Mouse (Mus musculus) liver, embryonic 14.5 days (tissue): ENCODE measurements around the gene Gfod1. TPM values are rescaled to one million over a fixed set of nuclear protein-coding genes. Genes with fewer than 3 reads are reported as not detected.

Experiments
- ATAC-seq: fragments of 200-750 bp; cut with Nextera tagmentation; 2 replicates; pipeline ENCODE4 v1.8.0; 2017; ENCODE audit warnings: moderate number of reproducible peaks, mild to moderate bottlenecking, moderate library complexity; ENCODE audit not compliant: insufficient read depth
- DNase-seq, 3 experiments: peaks; one replicate each; pipeline ENCODE4 v3.0.0-alpha.2; 2012 to 2013; ENCODE audit warnings: low read depth in 3 of 3, low spot score in 3 of 3
- H3K27ac ChIP-seq: fragments of 300-500 bp; sonication (generic); 2 replicates; pipeline ENCODE4 v1.5.1; 2014; ENCODE audit warnings: moderate library complexity, mild to moderate bottlenecking, control low read depth, inconsistent platforms
- H3K27me3 ChIP-seq: fragments of 300-500 bp; sonication (generic); 2 replicates; pipeline ENCODE4 v1.6.1; 2014; ENCODE audit warnings: mild to moderate bottlenecking, low read length, moderate library complexity; ENCODE audit not compliant: control insufficient read depth, insufficient read depth
- H3K36me3 ChIP-seq: fragments of 300-500 bp; sonication (generic); replicated peaks from 2 replicates; pipeline ENCODE4 v1.6.1; 2014; ENCODE audit warnings: low read depth; ENCODE audit not compliant: control insufficient read depth, insufficient read depth
- H3K4me1 ChIP-seq, 2 experiments: fragments of 200-500 bp in 1 of 2; fragments of 300-500 bp in 1 of 2; sonication (generic) in 1 of 2; replicated peaks; 2 replicates each; pipeline ENCODE4 v1.6.1; 2012 to 2014; ENCODE audit warnings: antibody characterized with exemption in 1 of 2, inconsistent platforms in 1 of 2, low read length in 1 of 2; ENCODE audit not compliant: control insufficient read depth in 2 of 2, insufficient read depth in 2 of 2
- H3K4me2 ChIP-seq: fragments of 300-500 bp; sonication (generic); 2 replicates; pipeline ENCODE4 v1.6.1; 2014; ENCODE audit warnings: low read depth, mild to moderate bottlenecking, control low read depth, moderate library complexity
- H3K4me3 ChIP-seq, 2 experiments: fragments of 200-500 bp in 1 of 2; fragments of 300-500 bp in 1 of 2; sonication (generic) in 1 of 2; 2 replicates each; pipeline ENCODE4 v1.5.1; 2012 to 2014; ENCODE audit warnings: low read depth in 2 of 2, low read length in 2 of 2, mild to moderate bottlenecking in 2 of 2, control low read depth in 1 of 2, inconsistent platforms in 1 of 2, moderate library complexity in 1 of 2; ENCODE audit not compliant: insufficient read depth in 1 of 2
- H3K9ac ChIP-seq: fragments of 300-500 bp; sonication (generic); replicated peaks from 2 replicates; pipeline ENCODE4 v1.6.1; 2014; ENCODE audit warnings: mild to moderate bottlenecking, control low read depth, moderate library complexity
- H3K9me3 ChIP-seq: fragments of 300-500 bp; sonication (generic); 2 replicates; pipeline ENCODE4 v1.6.1; 2016; ENCODE audit warnings: low read length, mixed read lengths; ENCODE audit not compliant: control insufficient read depth
- CTCF ChIP-seq: IDR thresholded peaks from 2 replicates; pipeline ENCODE4 v1.5.1; 2016; ENCODE audit warnings: antibody characterized with exemption, low read depth, control low read depth
- EP300 ChIP-seq: IDR thresholded peaks from 2 replicates; pipeline ENCODE4 v1.6.1; 2016; ENCODE audit warnings: antibody characterized with exemption, low read depth
- WGBS: fragments of 180-500 bp; shearing (Covaris S2); extraction: QIAGEN DNeasy Blood & Tissue Kit; methylation state at CpG from one replicate; pipeline ENCODE4 v1.1.7; 2014; ENCODE audit not compliant: insufficient replicate concordance; 5-methylcytosine and 5-hydroxymethylcytosine counted together
- polyA plus RNA-seq, 2 experiments: library from polyadenylated mRNA; depleted of rRNA in 1 of 2; stranded (reverse) in 1 of 2; unstranded in 1 of 2; fragments of >200 nt; fragmentation: Nextera tagmentation in 1 of 2; extraction: Ambion mirVana in 1 of 2; gene quantifications; 2 replicates each; pipeline versions ENCODE4 v1.2.1 to v1.2.3; 2012 to 2014

Gfod1 gene
- polyA plus RNA-seq, 2 experiments, result 0.41 to 0.42 TPM

DNA sequence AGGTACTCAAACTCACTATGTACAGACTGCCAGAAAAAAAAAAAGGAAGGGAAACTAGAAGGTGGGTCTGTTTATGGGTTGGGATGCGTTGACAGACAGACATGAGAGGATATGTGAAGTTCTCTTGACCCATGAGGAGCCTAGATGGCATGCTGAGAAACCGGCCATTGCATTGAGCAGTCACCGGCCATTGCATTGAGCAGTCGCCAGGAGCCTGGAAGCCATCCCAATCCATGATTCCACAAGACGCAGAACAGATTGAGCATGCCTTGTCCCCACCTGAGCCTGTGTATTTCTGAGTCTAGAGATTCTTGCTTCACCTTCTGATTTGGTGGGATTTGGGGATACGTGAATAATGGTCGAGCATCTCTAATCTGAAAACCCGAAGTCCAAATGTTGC, 110.0 kb downstream of the Gfod1 start:
- TF ChIP-seq CTCF, result no peak
- no peak for TF ChIP-seq EP300
- Histone ChIP-seq H3K27ac (no peak overlapping the region), H3K36me3 (no peaks in the 10 kb centered on the region), H3K9me3 (no peaks in the 10 kb centered on the region), H3K4me3 (no peak overlapping the region), H3K4me1 (peaks cover 19 to 34% of the 10 kb centered on the region in 2 experiments), H3K27me3 (peaks cover 11% of the 10 kb centered on the region), H3K9ac (no peak overlapping the region), H3K4me2 (no peak overlapping the region)
- 68% methylated on average over 8 of the region's 8 CpGs for WGBS
- no peak for ATAC-seq
- DNase-seq, result no peak

- Histone ChIP-seq H3K4me3 (no peak overlapping the region), H3K27ac (no peak overlapping the region), H3K4me2 (no peak overlapping the region), H3K4me1 (peaks cover 19 to 34% of the 10 kb centered on the region in 2 experiments), H3K9ac (no peak overlapping the region), H3K9me3 (no peaks in the 10 kb centered on the region), H3K27me3 (peaks cover 11% of the 10 kb centered on the region), H3K36me3 (no peaks in the 10 kb centered on the region)
- DNase-seq (peak; percentile 53 to 69 (median 53)), ATAC-seq (peak; percentile 76; the same call in 1 of the 2 replicates)
- 6% methylated on average over 7 of the region's 7 CpGs for WGBS
- no peak for TF ChIP-seq CTCF
- TF ChIP-seq EP300, result peak; percentile 80
Measured at GRCm38 (mm10) chr13:43193266-43193665, 110.7 kb downstream of the Gfod1 start.

DNA sequence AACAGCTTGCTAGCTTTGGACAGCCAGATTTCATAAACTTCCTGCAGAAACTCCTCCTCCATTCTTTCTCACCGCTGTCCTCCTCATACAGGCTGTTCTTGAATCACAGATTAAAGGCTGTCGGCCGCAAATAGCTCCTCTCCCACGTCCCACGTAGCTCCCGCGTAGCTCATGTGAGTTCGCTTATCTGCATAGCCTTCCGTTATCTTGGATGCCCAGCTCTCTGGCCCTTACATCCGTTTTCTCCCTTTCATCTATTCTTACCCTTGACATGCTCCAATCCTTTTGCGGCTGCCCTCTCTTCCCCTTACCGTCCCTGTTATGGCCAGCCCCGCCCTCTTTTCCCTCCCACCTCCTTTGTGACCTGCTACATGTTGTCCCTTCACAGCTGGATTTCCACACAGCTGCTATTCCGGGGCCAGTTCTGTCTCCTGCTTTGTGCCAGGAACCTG, 112.2 kb downstream of the Gfod1 start:
- 2% methylated on average over 14 of the region's 14 CpGs for WGBS
- peak overlapping the region; percentile 41 for H3K4me2 ChIP-seq
- peaks cover 11% of the 10 kb centered on the region for H3K27me3 ChIP-seq
- DNase-seq (peak; percentile 47 to 71 (median 55)), ATAC-seq (peak; percentile 67)
- no peak overlapping the region for H3K27ac ChIP-seq
- peaks cover 19 to 34% of the 10 kb centered on the region in 2 experiments for H3K4me1 ChIP-seq
- TF ChIP-seq EP300, result peak; percentile 88
- TF ChIP-seq CTCF, result no peak
- no peaks in the 10 kb centered on the region for H3K36me3 ChIP-seq
- H3K9me3 ChIP-seq, result no peaks in the 10 kb centered on the region
- 0 out of 4 replicates have a peak overlapping the region, but pooled peaks of 1 of the 2 experiments have one; percentile 21 for H3K4me3 ChIP-seq
- H3K9ac ChIP-seq, result peak overlapping the region; percentile 6; the same call in 1 of the 2 replicates

DNA sequence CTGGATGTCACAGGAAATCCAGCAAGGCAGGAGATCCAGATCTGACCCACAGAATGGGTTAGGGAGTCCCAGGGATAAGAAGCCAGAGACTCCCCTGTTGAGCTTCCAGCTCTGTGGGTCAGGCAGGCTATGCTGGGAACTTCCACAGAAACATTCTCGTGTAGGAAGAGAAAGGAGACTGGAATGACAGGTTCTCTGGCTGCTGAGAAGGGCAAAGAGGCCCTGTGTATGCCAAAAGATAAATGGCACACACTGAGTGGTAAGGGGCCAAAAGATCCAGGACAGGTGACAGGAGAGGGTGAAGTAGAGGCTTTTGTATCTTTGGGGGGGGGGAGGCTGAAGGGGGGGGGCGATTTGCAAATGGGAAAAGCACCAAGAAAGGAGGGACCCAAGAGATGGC, 112.7 kb downstream of the Gfod1 start:
- ATAC-seq, result no peak
- H3K9ac ChIP-seq, result no peak overlapping the region
- peaks cover 11% of the 10 kb centered on the region for H3K27me3 ChIP-seq

DNA sequence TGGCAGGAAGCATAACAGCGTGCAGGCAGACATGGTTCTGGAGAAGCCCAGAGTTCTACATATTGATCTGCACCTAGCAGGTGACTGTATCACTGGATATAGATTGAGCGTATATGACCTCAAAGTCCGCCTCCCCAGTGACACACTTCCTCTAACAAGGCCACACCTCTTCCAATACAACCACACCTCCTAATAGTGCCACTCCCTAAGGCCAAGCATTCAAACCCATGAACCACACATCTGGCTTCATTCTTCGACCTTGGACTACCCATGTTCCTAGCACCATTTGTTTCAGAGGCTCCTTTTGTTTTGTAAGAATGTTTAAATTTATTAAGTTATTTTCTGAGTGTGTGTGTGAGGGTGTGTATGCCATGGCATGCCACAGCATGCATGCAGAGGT, 116.2 kb downstream of the Gfod1 start:
- no peak overlapping the region for H3K4me2 ChIP-seq
- H3K27me3 ChIP-seq, result peaks cover 9% of the 10 kb centered on the region
- ATAC-seq (no peak), DNase-seq (no peak)
- H3K9ac ChIP-seq, result no peak overlapping the region
- WGBS, result 74% methylated on average over 4 of the region's 4 CpGs
- no peak overlapping the region for H3K4me3 ChIP-seq
- H3K27ac ChIP-seq, result no peak overlapping the region
- TF ChIP-seq EP300 (no peak), CTCF (no peak)
- H3K9me3 ChIP-seq, result no peaks in the 10 kb centered on the region
- H3K36me3 ChIP-seq, result no peaks in the 10 kb centered on the region
- peaks cover 12 to 21% of the 10 kb centered on the region in 2 experiments for H3K4me1 ChIP-seq

More for the DNA sequence above, 112.7 kb downstream of the Gfod1 start:
- no peak for DNase-seq
- Histone ChIP-seq H3K4me2 (peak overlapping the region; percentile 41; the same call in 1 of the 2 replicates), H3K4me3 (no peak overlapping the region), H3K27ac (no peak overlapping the region), H3K9me3 (no peaks in the 10 kb centered on the region), H3K36me3 (no peaks in the 10 kb centered on the region), H3K4me1 (peaks cover 19 to 34% of the 10 kb centered on the region in 2 experiments)
- no peak for TF ChIP-seq CTCF
- no peak for TF ChIP-seq EP300
- WGBS, result 10% methylated on average over 2 of the region's 2 CpGs
